Mouse (Mus musculus): ENCODE measurements around the gene Catsper3.

DNA sequence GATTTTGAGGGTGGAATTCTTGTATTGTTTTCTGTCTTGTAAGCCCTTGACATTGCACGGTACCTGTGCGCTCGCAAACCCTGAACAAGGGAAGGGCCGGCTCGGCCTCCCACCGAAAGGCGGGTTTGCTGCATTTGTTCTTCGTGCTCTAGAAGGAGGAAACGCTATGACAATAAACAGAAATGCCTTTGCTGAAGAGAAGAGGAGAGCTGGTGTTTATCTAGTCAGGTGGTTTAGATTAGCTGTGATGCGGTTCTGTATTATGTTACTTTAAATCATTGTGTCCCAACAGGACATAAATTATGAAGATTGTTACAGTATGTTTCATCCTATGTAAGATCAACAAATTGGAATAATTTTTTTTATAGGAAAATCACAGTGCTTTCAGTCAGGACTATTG is 22.9 kb upstream of the Catsper3 start:
- TF ChIP-seq GATA1 (IDR thresholded peaks at IDR 0.05; ENCODE audit: borderline replicate concordance, low read length), result no peak
- no peak for TF ChIP-seq FLI1 (IDR thresholded peaks at IDR 0.05; ENCODE audit: low read length)
